Mouse (Mus musculus): ENCODE results near the gene Nfkbil1. TPM values are rescaled to one million over a fixed set of nuclear protein-coding genes. Genes with fewer than 3 reads are reported as not detected.

Gene Nfkbil1
- polyA plus RNA-seq, 1 experiment from 2014 or later, result 2.8 TPM

DNA sequence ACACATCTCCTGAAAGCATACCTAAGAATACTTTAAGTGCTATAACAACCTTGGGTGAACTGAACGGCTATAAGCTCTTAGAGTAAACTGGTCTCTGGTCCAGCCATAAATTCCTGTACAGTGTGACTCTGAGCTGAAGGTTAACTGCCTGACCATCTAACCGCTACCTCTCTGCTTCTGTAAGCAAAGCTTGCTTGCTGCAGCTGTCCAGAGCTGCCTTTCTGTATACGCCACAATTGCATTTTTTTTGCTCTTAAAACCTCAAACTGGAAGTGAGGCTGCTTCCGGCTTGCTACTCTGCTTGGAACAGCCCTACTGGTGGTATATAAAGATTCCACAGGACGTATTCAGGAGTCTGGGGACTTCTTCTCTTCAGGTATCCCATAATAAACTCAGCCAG lies 2.9 kb downstream of the Nfkbil1 start:
- 56% methylated on average over 5 of the region's 5 CpGs for WGBS (ENCODE audit: insufficient replicate concordance)
- peak overlapping the region; percentile 11 for H3K9ac ChIP-seq (ENCODE audit: low read depth, low read length)
- H3K4me1 ChIP-seq (ENCODE audit: control insufficient read depth, low read depth, low read length), result peaks cover 27% of the 10 kb centered on the region

DNA sequence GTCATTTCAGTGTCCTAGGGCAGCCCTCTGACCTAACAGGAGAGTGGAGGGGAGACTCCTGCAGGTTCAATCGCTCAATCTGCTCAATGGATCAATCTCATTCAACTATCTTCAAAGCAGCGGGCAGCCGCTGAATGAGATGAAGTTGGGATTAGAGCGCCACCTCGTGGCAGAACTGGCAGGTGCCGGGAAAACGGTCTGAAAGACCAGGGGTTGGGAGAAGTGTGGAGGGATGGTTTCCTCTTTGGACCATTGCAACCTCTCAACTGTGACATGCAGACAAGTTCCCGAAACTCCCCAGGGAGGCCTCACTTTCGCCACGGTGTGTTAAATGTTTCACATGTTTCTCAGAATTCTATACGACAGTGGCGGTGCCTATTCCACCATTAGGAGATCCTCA lies 3.5 kb downstream of the Nfkbil1 start:
- Histone ChIP-seq H3K27me3 (ENCODE audit: control insufficient read depth, insufficient read depth, low read depth, low read length) (no peaks in the 10 kb centered on the region), H3K9ac (ENCODE audit: low read depth, low read length) (no peak overlapping the region), H3K27ac (ENCODE audit: low read length) (peak overlapping the region; percentile 53), H3K4me2 (ENCODE audit: low read depth, low read length) (peak overlapping the region; percentile 45), H3K9me3 (replicated peaks; ENCODE audit: control insufficient read depth, low read length) (no peaks in the 10 kb centered on the region), H3K36me3 (ENCODE audit: control insufficient read depth, insufficient read depth) (peaks cover 10% of the 10 kb centered on the region), H3K4me1 (ENCODE audit: control insufficient read depth, low read depth, low read length) (peaks cover 27% of the 10 kb centered on the region), H3K4me3 (ENCODE audit: low read depth, low read length) (peak overlapping the region; percentile 9; the same call in 1 of the 2 replicates)
- ATAC-seq (ENCODE audit: low read depth), result no peak
- 9% methylated on average over 12 of the region's 12 CpGs for WGBS (ENCODE audit: insufficient replicate concordance)

More for the DNA sequence above, 2.9 kb downstream of the Nfkbil1 start:
- Histone ChIP-seq H3K27me3 (ENCODE audit: control insufficient read depth, insufficient read depth, low read depth, low read length) (no peaks in the 10 kb centered on the region), H3K9me3 (replicated peaks; ENCODE audit: control insufficient read depth, low read length) (no peaks in the 10 kb centered on the region), H3K36me3 (ENCODE audit: control insufficient read depth, insufficient read depth) (peaks cover 10% of the 10 kb centered on the region), H3K4me3 (ENCODE audit: low read depth, low read length) (peak overlapping the region; percentile 9; the same call in 1 of the 2 replicates), H3K27ac (ENCODE audit: low read length) (peak overlapping the region; percentile 53), H3K4me2 (ENCODE audit: low read depth, low read length) (peak overlapping the region; percentile 45)
- ATAC-seq (ENCODE audit: low read depth), result no peak

DNA sequence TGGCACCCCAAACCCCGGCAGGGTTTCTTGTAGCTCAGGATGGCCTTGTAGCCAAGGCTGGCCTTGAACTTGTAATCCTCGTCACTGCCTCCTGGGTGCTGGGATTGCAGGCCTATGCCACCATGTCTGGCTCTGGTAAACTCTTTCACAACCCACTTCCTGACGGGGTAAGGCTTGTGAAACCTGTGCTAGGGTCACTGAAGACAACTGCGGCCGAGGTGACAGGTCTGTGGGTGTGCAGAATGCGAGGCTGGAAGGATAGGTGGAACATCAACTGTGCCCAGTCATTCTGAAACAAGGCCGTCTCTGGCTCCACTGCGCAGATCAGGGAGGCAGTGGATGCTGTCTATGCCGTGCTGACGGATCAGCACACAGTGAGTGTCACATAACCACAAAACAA lies 4.6 kb downstream of the Nfkbil1 start:
- no peak for ATAC-seq (ENCODE audit: low read depth)
- peaks cover 10% of the 10 kb centered on the region for H3K36me3 ChIP-seq (ENCODE audit: control insufficient read depth, insufficient read depth)
- H3K4me2 ChIP-seq (ENCODE audit: low read depth, low read length), result no peak overlapping the region
- no peak overlapping the region for H3K4me3 ChIP-seq (ENCODE audit: low read depth, low read length)
- no peak overlapping the region for H3K9ac ChIP-seq (ENCODE audit: low read depth, low read length)
- H3K27me3 ChIP-seq (ENCODE audit: control insufficient read depth, insufficient read depth, low read depth, low read length), result no peaks in the 10 kb centered on the region
- H3K27ac ChIP-seq (ENCODE audit: low read length), result peak overlapping the region; percentile 31; the same call in 1 of the 2 replicates
- 73% methylated on average over 10 of the region's 10 CpGs for WGBS (ENCODE audit: insufficient replicate concordance)
- H3K9me3 ChIP-seq (replicated peaks; ENCODE audit: control insufficient read depth, low read length), result no peaks in the 10 kb centered on the region
- H3K4me1 ChIP-seq (ENCODE audit: control insufficient read depth, low read depth, low read length), result peaks cover 22% of the 10 kb centered on the region

DNA sequence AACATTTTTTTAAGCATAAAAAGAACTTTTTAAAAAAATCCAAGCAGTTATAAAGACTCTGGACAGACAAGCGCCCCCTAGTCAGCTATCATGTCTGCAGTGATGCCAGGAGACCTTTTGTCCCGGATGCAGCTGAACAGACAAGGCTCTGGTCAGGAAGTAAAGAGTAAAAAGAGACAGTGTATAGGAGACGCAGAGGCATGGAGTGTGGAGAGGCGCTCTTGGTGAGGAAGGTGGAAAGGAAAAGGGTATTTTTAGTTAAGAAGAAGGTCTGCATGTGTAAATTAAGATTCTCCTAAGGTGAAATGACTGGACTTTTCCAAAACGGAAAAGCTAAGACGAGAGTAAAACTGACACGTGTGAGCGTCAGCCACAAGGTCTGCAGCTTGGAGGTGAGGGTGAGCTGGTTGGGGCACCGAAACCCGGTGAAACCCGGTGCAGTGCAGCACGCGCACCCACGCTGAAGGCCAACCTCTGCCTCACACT lies 9.0 kb downstream of the Nfkbil1 start:
- Histone ChIP-seq H3K4me3 (ENCODE audit: low read depth, low read length) (no peak overlapping the region), H3K4me1 (ENCODE audit: control insufficient read depth, low read depth, low read length) (no peaks in the 10 kb centered on the region; the same call in none of the 2 replicates), H3K9ac (ENCODE audit: low read depth, low read length) (no peak overlapping the region), H3K4me2 (ENCODE audit: low read depth, low read length) (no peak overlapping the region), H3K36me3 (ENCODE audit: control insufficient read depth, insufficient read depth) (peaks cover 10% of the 10 kb centered on the region), H3K27ac (ENCODE audit: low read length) (no peak overlapping the region), H3K9me3 (replicated peaks; ENCODE audit: control insufficient read depth, low read length) (no peaks in the 10 kb centered on the region), H3K27me3 (ENCODE audit: control insufficient read depth, insufficient read depth, low read depth, low read length) (no peaks in the 10 kb centered on the region)
- ATAC-seq (ENCODE audit: low read depth), result no peak
- 70% methylated on average over 14 of the region's 14 CpGs for WGBS (ENCODE audit: insufficient replicate concordance)

DNA sequence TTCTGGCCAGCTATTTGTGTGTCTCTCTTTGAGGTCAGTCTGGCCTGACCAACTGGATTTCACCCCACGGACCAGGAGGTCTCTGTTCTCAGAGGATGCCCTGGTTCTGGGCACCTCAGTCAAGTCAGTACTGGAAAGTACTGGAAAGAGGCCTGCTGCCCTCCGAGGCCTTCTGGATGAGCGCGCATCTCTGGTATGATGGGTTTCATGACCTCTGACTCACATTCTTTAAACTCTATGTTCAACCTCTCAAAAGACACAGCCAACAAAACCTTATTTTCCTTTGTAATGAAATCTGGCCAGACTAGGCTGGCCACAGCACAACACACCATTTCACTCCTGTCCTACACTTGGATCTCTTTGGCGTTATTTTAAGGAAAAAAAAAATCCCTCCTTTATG lies 10.1 kb downstream of the Nfkbil1 start:
- Histone ChIP-seq H3K27ac (ENCODE audit: low read length) (no peak overlapping the region), H3K27me3 (ENCODE audit: control insufficient read depth, insufficient read depth, low read depth, low read length) (no peaks in the 10 kb centered on the region), H3K4me1 (ENCODE audit: control insufficient read depth, low read depth, low read length) (peaks cover 2% of the 10 kb centered on the region; the same call in 1 of the 2 replicates), H3K9ac (ENCODE audit: low read depth, low read length) (no peak overlapping the region), H3K9me3 (replicated peaks; ENCODE audit: control insufficient read depth, low read length) (no peaks in the 10 kb centered on the region), H3K4me2 (ENCODE audit: low read depth, low read length) (no peak overlapping the region), H3K4me3 (ENCODE audit: low read depth, low read length) (no peak overlapping the region), H3K36me3 (ENCODE audit: control insufficient read depth, insufficient read depth) (peaks cover 7% of the 10 kb centered on the region)
- ATAC-seq (ENCODE audit: low read depth), result no peak
- WGBS (ENCODE audit: insufficient replicate concordance), result 89% methylated on average over 5 of the region's 5 CpGs

GRCm38 (mm10) chr17:35224641-35225040 lies 11.0 kb downstream of the Nfkbil1 start:
- H3K9me3 ChIP-seq (replicated peaks; ENCODE audit: control insufficient read depth, low read length), result no peaks in the 10 kb centered on the region
- no peak overlapping the region for H3K4me3 ChIP-seq (ENCODE audit: low read depth, low read length)
- H3K27ac ChIP-seq (ENCODE audit: low read length), result no peak overlapping the region
- no peaks in the 10 kb centered on the region for H3K27me3 ChIP-seq (ENCODE audit: control insufficient read depth, insufficient read depth, low read depth, low read length)
- no peak for ATAC-seq (ENCODE audit: low read depth)
- H3K36me3 ChIP-seq (ENCODE audit: control insufficient read depth, insufficient read depth), result peaks cover 6% of the 10 kb centered on the region
- H3K9ac ChIP-seq (ENCODE audit: low read depth, low read length), result no peak overlapping the region
- H3K4me1 ChIP-seq (ENCODE audit: control insufficient read depth, low read depth, low read length), result peaks cover 5% of the 10 kb centered on the region; the same call in 1 of the 2 replicates
- WGBS (ENCODE audit: insufficient replicate concordance), result 76% methylated on average over 4 of the region's 4 CpGs
- H3K4me2 ChIP-seq (ENCODE audit: low read depth, low read length), result no peak overlapping the region

- peaks cover 3% of the 10 kb centered on the region; the same call in 1 of the 2 replicates for H3K36me3 ChIP-seq (ENCODE audit: control insufficient read depth, insufficient read depth)
- 0 out of 2 replicates have a peak, but pooled peaks have one; percentile 20 for ATAC-seq (ENCODE audit: low read depth)
- no peak overlapping the region for H3K9ac ChIP-seq (ENCODE audit: low read depth, low read length)
- H3K27ac ChIP-seq (ENCODE audit: low read length), result peak overlapping the region; percentile 35; the same call in 1 of the 2 replicates
- H3K4me2 ChIP-seq (ENCODE audit: low read depth, low read length), result no peak overlapping the region
- H3K27me3 ChIP-seq (ENCODE audit: control insufficient read depth, insufficient read depth, low read depth, low read length), result no peaks in the 10 kb centered on the region
- H3K4me1 ChIP-seq (ENCODE audit: control insufficient read depth, low read depth, low read length), result peaks cover 8% of the 10 kb centered on the region; the same call in 1 of the 2 replicates
- 43% methylated on average over 6 of the region's 6 CpGs for WGBS (ENCODE audit: insufficient replicate concordance)
- H3K9me3 ChIP-seq (replicated peaks; ENCODE audit: control insufficient read depth, low read length), result no peaks in the 10 kb centered on the region
- H3K4me3 ChIP-seq (ENCODE audit: low read depth, low read length), result no peak overlapping the region
These were observed 13.3 kb downstream of the Nfkbil1 start for GRCm38 (mm10) chr17:35222299-35222698.

- no peak for ATAC-seq (ENCODE audit: low read depth)
- WGBS (ENCODE audit: insufficient replicate concordance), result 56% methylated on average over 28 of the region's 28 CpGs
- Histone ChIP-seq H3K4me1 (ENCODE audit: control insufficient read depth, low read depth, low read length) (peaks cover 8% of the 10 kb centered on the region; the same call in 1 of the 2 replicates), H3K4me3 (ENCODE audit: low read depth, low read length) (no peak within 1 kb of the TSS), H3K4me2 (ENCODE audit: low read depth, low read length) (no peak within 1 kb of the TSS), H3K36me3 (ENCODE audit: control insufficient read depth, insufficient read depth) (peaks cover 3% of the 10 kb centered on the region; the same call in 1 of the 2 replicates), H3K9me3 (replicated peaks; ENCODE audit: control insufficient read depth, low read length) (no peaks in the 10 kb centered on the region), H3K9ac (ENCODE audit: low read depth, low read length) (no peak within 1 kb of the TSS), H3K27me3 (ENCODE audit: control insufficient read depth, insufficient read depth, low read depth, low read length) (no peaks in the 10 kb centered on the region), H3K27ac (ENCODE audit: low read length) (peak within 1 kb of the TSS; percentile 59)
These were observed 15.2 kb downstream of the Nfkbil1 start, which contains the start of gene Gm16181 for GRCm38 (mm10) chr17:35220156-35220952. Gene Gm16181 (plus strand): TSS chr17:35220834.

- Histone ChIP-seq H3K4me1 (ENCODE audit: control insufficient read depth, low read depth, low read length) (peaks cover 8% of the 10 kb centered on the region; the same call in 1 of the 2 replicates), H3K9me3 (replicated peaks; ENCODE audit: control insufficient read depth, low read length) (no peaks in the 10 kb centered on the region), H3K27ac (ENCODE audit: low read length) (peak overlapping the region; percentile 59), H3K9ac (ENCODE audit: low read depth, low read length) (no peak overlapping the region), H3K27me3 (ENCODE audit: control insufficient read depth, insufficient read depth, low read depth, low read length) (no peaks in the 10 kb centered on the region), H3K36me3 (ENCODE audit: control insufficient read depth, insufficient read depth) (0 out of 2 replicates have a peak, but pooled peaks cover 3% of the 10 kb centered on the region), H3K4me3 (ENCODE audit: low read depth, low read length) (no peak overlapping the region), H3K4me2 (ENCODE audit: low read depth, low read length) (no peak overlapping the region)
- ATAC-seq (ENCODE audit: low read depth), result no peak
- WGBS (ENCODE audit: insufficient replicate concordance), result 17% methylated on average over 6 of the region's 6 CpGs
These were observed 16.0 kb downstream of the Nfkbil1 start for GRCm38 (mm10) chr17:35219601-35220041.
